Mouse (Mus musculus): ENCODE results near the gene Hdac6.

The Hdac6 gene

GRCm38 (mm10) chrX:7947108-7947899 lies at the start of gene Hdac6:
Gene Hdac6 (minus strand): TSS chrX:7947889.
- no peak for DNase-seq

GRCm38 (mm10) chrX:7993068-7993735 lies 45.5 kb upstream of the Hdac6 start:
- DNase-seq: no peak

- DNase-seq: no peak
Observed at GRCm38 (mm10) chrX:7992379-7993067, 44.8 kb upstream of the Hdac6 start.

GRCm38 (mm10) chrX:7981368-7981767 lies 33.7 kb upstream of the Hdac6 start:
- no peak for DNase-seq

GRCm38 (mm10) chrX:7977892-7978291 lies 30.2 kb upstream of the Hdac6 start, which contains the start of gene Gata1:
Gene Gata1 (minus strand): TSS chrX:7978071.
- DNase-seq: no peak

GRCm38 (mm10) chrX:7971292-7971691 lies 23.6 kb upstream of the Hdac6 start:
- no peak for DNase-seq

GRCm38 (mm10) chrX:7968899-7969298 lies 21.2 kb upstream of the Hdac6 start:
- DNase-seq: no peak

- DNase-seq: no peak
Observed at GRCm38 (mm10) chrX:7968226-7968625, 20.5 kb upstream of the Hdac6 start.

GRCm38 (mm10) chrX:7967596-7968201 lies 20.0 kb upstream of the Hdac6 start:
- no peak for DNase-seq

- no peak for DNase-seq
Observed at GRCm38 (mm10) chrX:7966161-7966560, 18.5 kb upstream of the Hdac6 start.

GRCm38 (mm10) chrX:7963829-7964626 lies 16.3 kb upstream of the Hdac6 start:
- DNase-seq: no peak

GRCm38 (mm10) chrX:7958868-7959267 lies 11.2 kb upstream of the Hdac6 start:
- no peak for DNase-seq

GRCm38 (mm10) chrX:7950091-7950490 lies 2.4 kb upstream of the Hdac6 start:
- DNase-seq: no peak

GRCm38 (mm10) chrX:7947900-7948492 lies 307 bp upstream of the Hdac6 start:
- DNase-seq: peak; percentile 96

GRCm38 (mm10) chrX:7945618-7946017 lies 2.1 kb downstream of the Hdac6 start:
- DNase-seq: no peak

GRCm38 (mm10) chrX:7937667-7938066 lies 10.0 kb downstream of the Hdac6 start:
- no peak for DNase-seq

- DNase-seq: no peak
Observed at GRCm38 (mm10) chrX:7936874-7937273, 10.8 kb downstream of the Hdac6 start.

GRCm38 (mm10) chrX:7928270-7928790 lies 19.4 kb downstream of the Hdac6 start, which contains the start of gene Eras:
Gene Eras (minus strand): TSS chrX:7928607.
- DNase-seq: no peak

- no peak for DNase-seq
Observed at GRCm38 (mm10) chrX:7927116-7927515, 20.6 kb downstream of the Hdac6 start.

GRCm38 (mm10) chrX:7926266-7926665 lies 21.4 kb downstream of the Hdac6 start:
- DNase-seq: no peak

- no peak for DNase-seq
Observed at GRCm38 (mm10) chrX:7922032-7922431, 25.7 kb downstream of the Hdac6 start.

All from lung, postnatal 36 days (tissue).